In the genomic region with DNA sequence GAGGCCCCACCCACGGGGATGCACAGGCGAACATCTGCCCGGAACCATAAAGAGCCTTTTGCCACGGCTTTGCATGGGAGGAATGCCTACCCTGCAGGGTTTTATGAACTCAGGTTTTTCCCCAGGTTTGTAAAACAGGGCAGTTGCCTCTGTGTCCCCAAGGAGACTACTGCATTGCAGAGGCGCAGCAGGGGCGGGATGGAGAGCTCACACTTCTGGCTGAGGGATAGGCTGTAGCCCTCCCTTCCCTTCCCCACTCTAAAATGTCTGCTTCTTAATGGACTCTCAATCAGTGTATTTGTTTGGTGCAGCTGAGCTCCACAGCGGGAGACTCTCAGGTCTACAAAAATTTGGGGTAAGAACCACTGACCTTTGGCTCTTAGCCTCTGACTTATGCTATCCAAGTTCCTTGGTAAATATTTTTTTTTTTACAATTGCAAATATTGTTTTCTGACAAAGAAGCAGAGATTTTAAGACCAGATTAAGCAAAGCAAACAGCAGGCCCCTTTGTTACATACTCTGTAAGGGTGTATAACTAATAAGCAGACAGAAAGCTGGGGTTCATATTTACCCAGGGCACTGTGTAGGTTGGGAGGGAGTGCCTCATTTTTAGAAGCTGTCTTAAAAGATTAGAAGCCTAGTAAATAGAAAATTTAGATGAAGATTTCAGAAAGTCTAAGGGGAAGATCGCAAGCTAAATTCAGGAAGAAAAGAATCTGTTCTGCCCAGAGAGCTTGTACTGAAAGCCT, we compare ENCODE assay signal across 12 mouse cellular contexts.
DNase-seq lines count a peak whose midpoint lies in the region; ATAC-seq and TF ChIP-seq lines count a peak whose summit lies in the region.
"Had no signal": no experiment of that assay in that cellular context is flagged by ENCODE, and none has a peak within 500 bp of the region (broad histone marks: within the 10 kb centered on the region; RNA-seq: fewer than 3 reads in every experiment).

No protein-coding gene starts in this region.

- peaks cover 38% of the 10 kb centered on the region for H3K4me1 ChIP-seq in hindbrain, embryonic 12.5 days
- H3K4me1 ChIP-seq in hindbrain, postnatal 0 days (ENCODE audit: insufficient read depth, low read length) = peaks cover 7% of the 10 kb centered on the region; the same call in 1 of the 2 replicates
- H3K4me1 ChIP-seq in forebrain, embryonic 15.5 days = peaks cover 15% of the 10 kb centered on the region
- peaks cover 42% of the 10 kb centered on the region for H3K4me1 ChIP-seq in midbrain, embryonic 13.5 days (replicated peaks)

- TF ChIP-seq CTCF in hindbrain, postnatal 0 days (IDR thresholded peaks at IDR 0.05; ENCODE audit: low read depth) = no peak
- TF ChIP-seq CTCF in layer of hippocampus, adult 2 months (conservative IDR thresholded peaks at IDR 0.05) = no peak

- no peak overlapping the region for H3K9ac ChIP-seq in hindbrain, embryonic 12.5 days
- no peak overlapping the region for H3K9ac ChIP-seq in hindbrain, postnatal 0 days (replicated peaks; ENCODE audit: low read length)
- H3K9ac ChIP-seq in forebrain, embryonic 15.5 days (replicated peaks) = no peak overlapping the region
- H3K9ac ChIP-seq in midbrain, embryonic 13.5 days (replicated peaks) = 0 out of 2 replicates have a peak overlapping the region, but pooled peaks have one; percentile 42

- peak; percentile 71; the same call in 1 of the 2 replicates for ATAC-seq in hindbrain, embryonic 12.5 days (ENCODE audit: low FRiP score)
- ATAC-seq in hindbrain, postnatal 0 days = no peak
- peak; percentile 55; the same call in 1 of the 2 replicates for ATAC-seq in forebrain, embryonic 15.5 days (replicated peaks)
- peak; percentile 41 for ATAC-seq in midbrain, embryonic 13.5 days

- no peak for DNase-seq in hindbrain, postnatal 0 days (ENCODE audit: low spot score)
- peak; percentile 64 for DNase-seq in embryo, embryonic 10.5 days (ENCODE audit: low spot score)
- no peak for DNase-seq in spleen, postnatal 10 days (ENCODE audit: low spot score in 2 of 2)
- no peak for DNase-seq in layer of hippocampus, adult 2 months (ENCODE audit: low spot score in 2 of 2)
- no peak for DNase-seq in lung, adult 18-20 months
- DNase-seq: heart, postnatal 14 days; kidney, postnatal 36 days; liver had no signal

- H3K36me3 ChIP-seq in hindbrain, embryonic 12.5 days = no peaks in the 10 kb centered on the region
- no peaks in the 10 kb centered on the region for H3K36me3 ChIP-seq in hindbrain, postnatal 0 days (ENCODE audit: insufficient read depth, low read length)
- no peaks in the 10 kb centered on the region for H3K36me3 ChIP-seq in forebrain, embryonic 15.5 days
- no peaks in the 10 kb centered on the region for H3K36me3 ChIP-seq in midbrain, embryonic 13.5 days

- H3K27me3 ChIP-seq in hindbrain, embryonic 12.5 days = no peaks in the 10 kb centered on the region
- no peaks in the 10 kb centered on the region for H3K27me3 ChIP-seq in hindbrain, postnatal 0 days (ENCODE audit: insufficient read depth, low read length)
- no peaks in the 10 kb centered on the region for H3K27me3 ChIP-seq in forebrain, embryonic 15.5 days
- no peaks in the 10 kb centered on the region for H3K27me3 ChIP-seq in midbrain, embryonic 13.5 days
- H3K27me3 ChIP-seq: megakaryocyte, embryonic 14.5 days had no signal

- H3K4me3 ChIP-seq in hindbrain, embryonic 12.5 days = no peak overlapping the region
- no peak overlapping the region for H3K4me3 ChIP-seq in hindbrain, postnatal 0 days (ENCODE audit: low read length)
- no peak overlapping the region for H3K4me3 ChIP-seq in forebrain, embryonic 15.5 days
- no peak overlapping the region for H3K4me3 ChIP-seq in midbrain, embryonic 13.5 days (replicated peaks)
- H3K4me3 ChIP-seq in layer of hippocampus, adult 2 months = no peak overlapping the region
- H3K4me3 ChIP-seq: megakaryocyte, embryonic 14.5 days had no signal

- no peak overlapping the region for H3K4me2 ChIP-seq in hindbrain, embryonic 12.5 days (replicated peaks)
- H3K4me2 ChIP-seq in hindbrain, postnatal 0 days (ENCODE audit: low read depth, low read length) = no peak overlapping the region
- H3K4me2 ChIP-seq in forebrain, embryonic 15.5 days (replicated peaks) = no peak overlapping the region
- no peak overlapping the region for H3K4me2 ChIP-seq in midbrain, embryonic 13.5 days (replicated peaks)

- H3K27ac ChIP-seq in hindbrain, embryonic 12.5 days = peak overlapping the region; percentile 72
- H3K27ac ChIP-seq in hindbrain, postnatal 0 days = no peak overlapping the region
- no peak overlapping the region for H3K27ac ChIP-seq in forebrain, embryonic 15.5 days (replicated peaks)
- H3K27ac ChIP-seq in midbrain, embryonic 13.5 days = peak overlapping the region; percentile 55
- H3K27ac ChIP-seq in layer of hippocampus, adult 2 months = no peak overlapping the region

- no peaks in the 10 kb centered on the region for H3K9me3 ChIP-seq in hindbrain, embryonic 12.5 days (replicated peaks)
- no peaks in the 10 kb centered on the region for H3K9me3 ChIP-seq in hindbrain, postnatal 0 days (ENCODE audit: low read length)
- H3K9me3 ChIP-seq in forebrain, embryonic 15.5 days = no peaks in the 10 kb centered on the region
- no peaks in the 10 kb centered on the region for H3K9me3 ChIP-seq in midbrain, embryonic 13.5 days
- H3K9me3 ChIP-seq: megakaryocyte, embryonic 14.5 days had no signal

- WGBS in hindbrain, embryonic 12.5 days = 23% methylated on average over 8 of the region's 8 CpGs
- 35% methylated on average over 8 of the region's 8 CpGs for WGBS in hindbrain, postnatal 0 days
- WGBS in forebrain, embryonic 15.5 days = 34% methylated on average over 8 of the region's 8 CpGs
- 9% methylated on average over 8 of the region's 8 CpGs for WGBS in midbrain, embryonic 13.5 days

Comparison
In these comparisons a context has a peak if more than half of its experiments do, and no peak if none do; other contexts are left out.
1. H3K27ac ChIP-seq: peak in hindbrain, embryonic 12.5 days (single experiment) and midbrain, embryonic 13.5 days (single experiment); none in hindbrain, postnatal 0 days (single experiment), forebrain, embryonic 15.5 days (single experiment) and layer of hippocampus, adult 2 months (single experiment).